Mouse (Mus musculus) urinary bladder, postnatal 36 days (tissue): Measurements from ENCODE around the gene Cadm1.

Experiments used
- DNase-seq, 2 experiments: peaks; one replicate each; pipeline ENCODE4 v3.0.0; 2022; ENCODE audit warnings: low spot score in 2 of 2, mixed read lengths in 1 of 2

The Cadm1 gene

DNA sequence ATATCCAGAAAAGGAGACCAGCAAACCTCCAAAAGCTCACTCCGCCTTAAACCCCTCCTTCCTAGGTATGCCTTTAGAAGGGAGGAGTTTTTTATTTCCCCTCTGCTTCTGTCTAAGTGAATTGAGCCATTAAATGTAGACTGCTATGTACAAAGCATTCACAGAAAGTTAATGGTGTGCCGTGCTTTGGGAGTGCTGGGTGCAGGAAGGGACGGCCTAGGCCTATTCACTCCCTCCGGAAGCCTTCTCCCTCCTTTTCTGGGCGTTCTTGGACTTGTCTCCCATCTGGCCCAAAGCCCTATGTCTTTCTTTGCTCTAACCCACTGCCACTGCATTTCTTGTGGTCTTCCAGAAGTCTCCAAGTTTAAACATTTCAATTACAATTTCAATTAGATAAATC, 268.5 kb downstream of the Cadm1 start:
- no peak for DNase-seq

DNA sequence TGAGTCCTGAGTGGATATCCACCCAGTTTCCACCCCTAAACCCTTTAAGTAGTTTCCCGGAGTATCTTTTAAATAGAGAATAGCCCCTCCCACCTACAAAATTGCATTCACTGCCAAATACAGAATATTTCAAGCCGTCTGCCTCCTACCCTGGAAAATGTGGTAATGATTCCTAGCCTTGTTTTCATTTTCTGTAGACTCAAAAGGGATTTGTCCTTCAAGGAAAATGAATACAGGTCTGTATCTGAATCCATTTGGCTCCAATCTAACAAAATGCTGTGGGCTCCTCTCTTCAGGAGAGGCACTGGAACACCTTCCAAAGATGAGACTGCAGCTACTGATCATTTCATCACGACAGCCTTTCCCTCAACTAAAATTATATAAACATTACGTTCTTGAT, 271.3 kb downstream of the Cadm1 start:
- no peak for DNase-seq

DNA sequence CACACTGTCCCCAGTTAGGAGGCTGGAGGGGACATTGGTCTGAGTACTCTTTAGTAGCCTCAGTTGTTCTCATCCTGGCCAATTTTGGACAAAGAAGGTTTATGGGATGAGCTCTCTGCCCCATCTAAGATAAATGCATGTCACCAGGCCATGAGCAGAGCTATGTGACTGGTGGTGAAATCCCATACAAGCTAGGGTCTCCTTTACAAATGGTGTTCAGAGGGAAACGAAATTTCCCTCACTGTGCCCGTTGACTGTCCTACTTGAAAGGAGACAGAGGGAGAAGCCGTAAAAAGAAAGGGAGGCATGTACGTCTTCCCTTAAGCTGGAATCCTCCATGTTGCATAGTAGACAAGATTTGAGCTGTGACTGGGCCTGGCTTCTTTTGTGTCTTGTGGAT, 272.6 kb downstream of the Cadm1 start:
- no peak for DNase-seq

DNA sequence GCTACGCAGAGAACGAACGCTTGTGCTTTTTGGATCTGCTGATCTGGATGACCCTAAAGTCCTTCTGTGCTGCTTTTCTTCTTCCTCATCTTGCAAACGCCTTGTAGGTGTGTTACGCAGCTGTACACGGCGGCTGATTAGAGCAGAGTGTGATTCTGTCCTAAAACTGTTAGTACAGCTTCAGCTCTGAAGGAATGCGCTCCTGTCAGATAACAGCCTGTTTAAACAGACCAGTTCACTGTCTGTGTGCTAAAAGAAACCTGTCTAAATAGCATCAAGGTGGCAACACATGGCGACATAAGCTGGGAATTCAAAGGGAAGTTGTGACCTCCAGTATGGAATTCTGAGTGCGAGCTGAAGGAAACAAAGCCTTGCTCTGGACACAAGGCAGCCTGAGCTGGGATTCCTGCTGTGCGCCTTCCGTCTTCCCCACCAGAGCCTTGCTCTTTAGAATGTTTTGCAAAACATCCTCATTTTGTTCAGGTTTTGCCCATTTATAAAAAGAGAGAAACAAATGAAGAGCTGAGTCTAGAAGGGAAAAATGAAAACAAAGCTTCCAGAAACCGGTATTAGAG, 273.6 kb downstream of the Cadm1 start:
- DNase-seq = no peak

DNA sequence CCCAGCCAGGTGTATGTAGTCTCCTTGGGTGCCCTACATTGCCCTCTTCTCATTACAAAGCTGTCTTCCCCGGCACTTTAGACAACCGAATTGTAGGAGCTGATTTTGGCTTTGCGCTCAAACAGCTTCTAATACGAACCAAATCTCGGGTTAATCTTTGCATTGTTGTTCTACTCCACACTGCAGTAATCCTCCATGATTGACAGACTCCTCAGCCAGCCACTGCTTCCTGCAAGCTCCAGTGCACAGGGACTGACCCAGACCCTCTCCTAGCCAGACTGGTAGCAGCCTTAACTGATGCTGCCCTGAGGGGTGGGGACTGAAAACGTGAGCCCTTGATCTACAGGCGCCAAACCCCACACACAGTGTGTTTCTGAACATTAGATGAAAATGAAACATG, 275.7 kb downstream of the Cadm1 start:
- no peak for DNase-seq

DNA sequence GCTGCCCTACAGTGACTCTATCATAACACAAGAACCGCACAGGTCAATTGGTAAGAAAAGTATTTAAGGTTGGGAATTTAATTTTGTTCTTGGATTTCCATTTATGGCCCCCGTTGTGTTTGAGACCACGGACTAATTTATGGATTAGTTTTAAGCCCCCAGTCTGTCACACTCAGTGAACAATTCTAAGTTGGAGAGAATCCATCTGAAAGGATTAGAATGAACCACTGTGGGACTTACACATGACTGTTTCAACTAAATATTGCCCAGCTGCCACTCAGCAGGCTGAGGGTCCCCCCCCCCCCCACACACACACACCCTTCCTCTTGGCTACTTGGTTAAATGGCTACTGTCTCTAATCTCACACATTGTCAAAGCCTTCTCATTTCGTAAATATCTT, 295.7 kb downstream of the Cadm1 start:
- DNase-seq = no peak

DNA sequence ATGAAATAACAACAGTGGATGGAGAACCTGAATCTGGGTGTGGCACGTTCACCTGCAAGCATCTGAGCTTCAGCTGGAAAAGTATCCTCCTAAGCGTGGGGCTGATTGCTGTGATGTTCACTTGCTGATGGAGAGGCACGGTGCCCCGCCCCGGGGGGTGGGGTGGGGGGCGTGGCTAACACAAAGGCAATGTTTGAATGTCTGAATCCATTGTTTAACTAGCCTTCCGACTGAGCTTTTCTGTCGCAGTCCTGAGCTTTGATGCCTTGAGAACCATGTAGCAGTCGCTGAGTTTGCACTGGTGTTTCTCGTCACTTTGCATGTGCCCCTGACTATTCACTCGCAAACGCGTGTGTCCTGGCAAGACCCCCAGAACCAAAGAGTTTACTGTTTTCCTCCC, 298.8 kb downstream of the Cadm1 start:
- no peak for DNase-seq

DNA sequence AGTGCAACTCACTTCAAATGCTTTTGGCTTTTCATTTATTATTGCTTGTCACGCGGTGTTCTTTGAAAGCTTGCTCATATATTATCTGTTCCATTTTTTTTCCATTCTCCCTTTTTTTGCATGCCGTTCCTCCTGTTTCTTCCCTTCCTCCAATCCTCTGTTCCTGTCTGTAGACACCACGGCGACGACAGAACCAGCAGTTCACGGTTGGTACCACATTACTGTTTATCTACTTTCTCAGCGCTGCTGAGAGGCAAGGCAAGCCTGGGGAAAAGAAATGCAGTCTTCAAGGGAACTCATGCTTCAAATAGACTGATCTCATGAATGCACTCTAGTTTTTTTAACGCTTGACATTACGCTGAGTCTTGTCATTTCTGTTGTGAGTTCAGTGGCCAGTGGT, 299.2 kb downstream of the Cadm1 start:
- DNase-seq = no peak

DNA sequence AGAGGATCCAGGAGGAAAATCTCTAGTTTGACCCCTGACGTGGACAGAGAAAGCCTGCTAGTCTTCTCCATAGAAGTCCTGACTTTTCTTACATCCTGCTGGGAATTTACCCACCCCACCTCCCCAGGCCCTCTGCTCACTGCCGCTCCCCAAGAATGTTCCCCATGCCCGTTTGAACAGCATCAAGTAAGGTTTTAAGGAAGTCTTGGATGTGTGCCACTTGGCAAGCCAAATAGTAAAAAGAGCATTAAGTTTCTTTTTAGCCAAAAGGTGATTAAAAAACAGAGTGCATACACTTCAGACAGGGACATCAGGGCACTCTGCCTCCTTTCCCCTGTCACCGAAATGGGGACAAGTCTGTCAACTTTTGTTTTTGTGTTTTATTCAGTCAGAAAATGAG, 299.9 kb downstream of the Cadm1 start:
- DNase-seq = no peak

DNA sequence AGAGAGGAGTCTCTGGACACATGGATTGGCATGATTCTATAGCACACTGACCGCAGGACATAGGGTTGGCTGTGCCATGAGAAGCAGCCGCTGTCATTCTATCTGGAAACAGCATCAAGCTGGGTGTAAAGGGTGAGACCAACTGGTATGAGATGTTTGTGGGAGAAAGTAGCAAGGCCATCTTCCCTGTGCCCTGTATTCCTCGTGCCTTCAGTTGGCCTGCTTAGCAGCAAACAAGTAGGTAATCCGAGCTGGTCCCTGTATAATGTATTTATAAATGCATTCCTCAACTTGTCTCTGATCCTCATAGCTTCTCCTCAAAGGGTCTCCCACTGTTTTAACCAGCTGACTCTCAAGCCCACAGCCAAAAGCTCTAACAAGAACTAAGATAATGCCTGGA, 301.4 kb downstream of the Cadm1 start:
- no peak for DNase-seq

DNA sequence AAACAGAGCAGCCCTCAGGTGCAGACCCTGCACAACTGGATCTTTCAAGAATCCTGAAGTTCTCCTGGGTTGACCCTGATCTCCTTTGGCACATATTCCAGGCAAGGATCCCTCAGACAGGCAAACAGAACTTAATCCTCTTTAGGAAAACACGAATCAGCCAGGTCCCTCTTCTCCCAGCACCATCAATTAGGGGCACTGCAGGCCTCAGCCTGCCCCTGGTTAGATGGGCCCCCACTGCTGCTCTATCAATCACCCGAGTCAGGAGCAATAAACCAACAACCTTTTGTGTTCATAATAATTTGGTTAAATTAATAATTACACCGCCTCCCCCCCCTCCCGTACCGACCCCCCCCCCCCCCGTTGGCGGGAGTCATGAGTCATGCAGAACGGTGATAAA, 308.2 kb downstream of the Cadm1 start:
- DNase-seq = peak; percentile 3 to 5

DNA sequence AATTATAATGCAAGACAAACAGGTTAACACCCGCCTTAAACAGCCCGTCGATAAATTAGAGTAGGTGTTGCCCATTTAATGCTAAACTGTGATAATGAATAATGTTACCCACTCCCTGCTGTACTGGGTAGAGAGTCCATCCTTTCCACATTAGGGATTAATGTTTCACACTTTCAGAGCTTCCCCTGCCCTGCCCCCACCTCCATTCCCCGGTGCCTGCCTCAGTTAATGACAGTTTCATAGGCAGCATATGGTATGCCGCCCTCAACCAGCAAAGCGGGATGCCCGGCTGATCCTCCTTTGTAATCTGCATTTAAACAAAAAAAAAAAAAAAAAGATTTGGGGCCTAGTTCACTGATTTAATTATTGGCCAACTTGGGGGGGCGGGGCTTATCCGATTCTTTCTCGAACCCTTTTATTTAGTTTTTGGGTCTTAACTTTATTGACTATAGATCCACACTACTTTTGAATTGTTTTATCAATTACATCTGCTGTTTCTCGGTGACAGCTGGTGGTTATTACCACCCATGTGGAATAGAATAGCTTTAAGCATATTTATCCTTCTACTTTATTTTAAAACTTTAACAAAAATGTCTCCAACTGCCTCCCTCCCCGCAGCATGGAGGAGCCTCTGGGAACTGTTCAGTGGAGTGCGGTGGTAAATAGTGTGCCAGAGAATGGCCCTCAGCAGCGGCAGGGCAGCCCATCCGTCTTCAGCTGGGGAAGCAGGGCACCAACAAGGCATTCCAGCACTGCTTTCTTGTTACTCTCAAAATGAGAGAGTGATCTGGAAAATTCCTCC, 309.1 kb downstream of the Cadm1 start:
- DNase-seq = no peak

DNA sequence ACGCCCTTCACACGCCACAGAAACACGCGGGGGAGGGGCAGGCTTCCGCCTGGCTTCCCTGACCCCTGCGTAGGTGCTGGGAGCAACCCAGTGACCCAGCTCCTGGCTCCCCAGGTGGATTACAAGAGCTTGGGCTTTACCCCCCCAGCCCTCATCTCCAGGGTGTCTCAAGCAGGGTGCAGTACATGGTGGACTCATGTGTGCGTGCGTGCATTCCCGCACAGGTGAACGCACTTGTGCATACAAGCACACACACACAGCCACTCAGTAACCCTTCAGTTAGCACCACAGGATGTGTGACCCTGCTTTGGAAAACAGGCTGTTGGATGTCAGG, 309.7 kb downstream of the Cadm1 start:
- no peak for DNase-seq

DNA sequence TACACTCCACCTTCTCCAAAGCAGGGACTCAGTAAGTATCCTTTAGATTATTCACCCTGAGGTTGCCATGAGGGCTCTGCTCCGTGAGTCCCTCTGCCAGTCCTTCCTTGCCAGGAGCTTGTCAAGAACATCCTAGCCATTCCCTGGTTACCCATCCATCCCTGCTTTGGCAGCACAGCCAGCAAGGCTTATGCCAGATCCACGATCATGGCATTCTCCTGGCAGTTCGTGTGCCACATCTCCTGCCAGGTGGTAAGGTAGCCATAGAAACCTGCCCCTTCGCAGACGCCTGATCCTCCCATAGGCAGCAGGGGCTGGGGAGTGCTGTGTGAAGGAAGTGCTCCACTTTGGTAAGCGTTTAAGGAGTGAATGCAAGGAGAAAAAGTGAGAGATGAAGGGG, 313.4 kb downstream of the Cadm1 start:
- DNase-seq = no peak

DNA sequence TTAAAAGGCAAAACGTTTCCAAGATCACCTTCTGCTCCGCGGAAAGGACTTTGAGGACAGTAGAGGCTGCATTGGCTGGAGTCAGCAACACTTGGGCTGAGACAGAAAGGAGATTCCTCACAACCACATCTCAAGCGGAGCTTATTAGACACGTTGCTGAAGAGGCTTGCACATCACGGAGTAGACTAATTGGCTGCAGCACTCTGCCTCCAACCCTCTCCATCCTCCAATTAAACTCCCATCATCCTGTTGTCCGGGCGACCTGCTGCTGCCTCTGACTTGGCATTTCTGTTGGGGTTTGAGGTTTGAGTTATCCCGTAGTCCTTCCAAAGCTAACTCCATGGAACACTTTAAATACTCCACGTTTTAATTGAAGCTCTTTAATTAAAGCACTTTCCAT, 316.3 kb downstream of the Cadm1 start:
- no peak for DNase-seq

DNA sequence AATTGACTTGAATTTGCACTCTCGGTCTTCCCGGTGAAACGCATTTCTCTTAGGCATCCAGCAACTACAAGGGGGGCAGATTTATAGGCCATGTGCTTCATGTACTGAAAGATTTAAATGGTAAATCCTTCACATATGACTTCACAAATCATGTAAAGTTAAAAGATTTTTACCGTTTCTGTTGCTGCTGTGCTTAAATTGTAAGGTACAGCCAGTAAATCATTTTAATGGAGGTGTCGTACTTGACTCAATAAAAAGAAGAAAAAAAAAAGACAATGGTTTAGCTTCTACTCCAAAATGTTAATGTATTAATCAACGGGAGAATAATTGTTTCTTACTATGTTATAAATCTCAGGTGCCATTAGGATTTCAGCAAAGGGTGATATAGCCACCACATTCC, 317.0 kb downstream of the Cadm1 start:
- DNase-seq = no peak

DNA sequence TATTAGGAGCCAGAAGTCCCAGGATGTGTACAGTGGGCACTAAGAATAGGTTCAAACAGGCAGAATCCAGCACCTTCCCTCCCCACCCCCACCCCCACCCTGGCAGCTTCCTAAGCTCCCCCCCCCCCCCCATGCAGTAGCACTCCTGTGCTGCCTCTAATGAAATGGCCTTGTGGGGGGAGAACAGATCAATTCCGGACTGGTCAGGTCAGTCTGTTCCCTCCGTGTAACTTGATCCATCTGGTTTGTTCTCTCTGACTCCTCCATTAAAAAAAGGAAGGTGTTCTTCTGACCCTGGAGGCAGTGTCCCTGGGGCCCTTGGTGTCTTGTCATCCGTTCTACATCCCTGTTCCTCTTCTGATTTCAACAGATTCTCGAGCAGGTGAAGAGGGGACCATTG, 317.8 kb downstream of the Cadm1 start:
- DNase-seq = no peak

DNA sequence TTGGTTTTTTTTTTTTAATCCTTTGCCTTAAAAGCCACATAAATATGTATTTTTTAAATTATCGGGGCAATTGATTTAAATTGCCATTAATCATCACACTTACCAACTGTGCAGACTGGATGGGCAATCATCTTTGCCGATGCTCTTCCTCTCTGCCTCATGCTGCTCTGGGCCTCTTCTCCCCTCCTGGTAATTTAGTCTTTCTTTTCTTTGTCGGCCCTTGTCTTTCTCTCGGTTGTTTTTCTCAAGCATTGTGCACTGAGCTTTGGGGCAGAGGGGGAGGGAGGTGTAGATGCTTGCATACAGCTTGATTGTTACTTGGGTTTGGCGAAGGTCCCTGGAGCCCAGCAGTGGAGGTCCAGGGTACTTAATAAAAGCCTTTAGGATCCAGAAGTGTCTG, 318.8 kb downstream of the Cadm1 start:
- no peak for DNase-seq

DNA sequence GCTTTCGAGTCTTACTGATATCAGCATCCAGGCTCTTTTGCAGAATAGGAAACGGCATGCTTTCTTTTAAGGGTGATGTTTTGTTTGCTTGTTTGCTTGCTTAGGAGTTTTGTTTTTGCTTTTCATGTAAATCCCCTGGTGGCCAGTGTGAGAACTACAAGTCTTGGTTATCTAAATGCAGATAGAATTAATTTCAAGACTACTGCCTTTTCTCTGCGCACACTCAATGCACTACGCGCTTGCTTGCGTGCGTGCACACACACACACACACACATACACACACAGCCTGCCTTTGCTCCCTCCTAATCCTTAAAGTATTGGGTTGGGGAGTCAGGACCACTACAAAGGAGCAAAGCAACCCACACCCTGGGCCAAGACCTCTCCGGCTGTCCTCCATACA, 326.3 kb downstream of the Cadm1 start:
- no peak for DNase-seq

DNA sequence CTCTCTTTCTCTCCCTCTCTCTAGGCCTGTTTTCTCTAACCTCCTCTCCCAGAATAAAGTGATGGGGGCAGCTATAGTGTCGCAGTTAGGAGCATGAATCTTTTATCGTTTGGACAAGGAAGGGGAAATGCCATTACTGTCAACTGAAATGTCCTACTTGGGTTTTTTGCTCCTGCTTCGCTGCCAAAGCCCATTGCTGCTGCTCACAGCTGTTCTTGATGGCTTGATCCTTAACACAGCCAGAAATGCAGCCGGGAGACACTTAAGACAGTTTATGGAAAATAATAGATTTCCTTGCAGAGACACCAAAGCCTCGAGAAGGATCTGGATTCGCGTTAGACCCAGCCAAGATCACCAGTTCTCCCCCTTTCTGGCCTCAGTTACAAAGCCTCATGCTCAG, 327.3 kb downstream of the Cadm1 start:
- no peak for DNase-seq

DNA sequence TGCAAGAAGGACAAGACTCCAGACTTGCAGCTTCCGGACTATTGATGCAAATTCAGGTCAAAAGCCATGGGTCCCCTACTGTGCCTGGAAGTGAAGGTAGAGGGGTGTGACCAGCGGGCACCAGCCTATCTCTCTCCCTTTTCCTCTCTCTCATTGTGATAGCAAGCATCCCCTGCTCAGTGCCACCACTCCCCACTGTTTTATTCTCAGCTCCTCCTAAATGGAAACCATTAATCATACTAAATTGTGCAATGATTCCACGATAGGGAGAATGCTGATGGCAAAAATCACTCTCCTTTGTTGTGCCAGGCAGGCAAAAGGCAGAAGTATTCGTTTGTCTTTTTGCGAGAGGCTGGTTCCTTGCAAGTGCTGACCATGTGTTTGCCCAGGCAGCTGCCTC, 328.2 kb downstream of the Cadm1 start:
- DNase-seq = no peak

DNA sequence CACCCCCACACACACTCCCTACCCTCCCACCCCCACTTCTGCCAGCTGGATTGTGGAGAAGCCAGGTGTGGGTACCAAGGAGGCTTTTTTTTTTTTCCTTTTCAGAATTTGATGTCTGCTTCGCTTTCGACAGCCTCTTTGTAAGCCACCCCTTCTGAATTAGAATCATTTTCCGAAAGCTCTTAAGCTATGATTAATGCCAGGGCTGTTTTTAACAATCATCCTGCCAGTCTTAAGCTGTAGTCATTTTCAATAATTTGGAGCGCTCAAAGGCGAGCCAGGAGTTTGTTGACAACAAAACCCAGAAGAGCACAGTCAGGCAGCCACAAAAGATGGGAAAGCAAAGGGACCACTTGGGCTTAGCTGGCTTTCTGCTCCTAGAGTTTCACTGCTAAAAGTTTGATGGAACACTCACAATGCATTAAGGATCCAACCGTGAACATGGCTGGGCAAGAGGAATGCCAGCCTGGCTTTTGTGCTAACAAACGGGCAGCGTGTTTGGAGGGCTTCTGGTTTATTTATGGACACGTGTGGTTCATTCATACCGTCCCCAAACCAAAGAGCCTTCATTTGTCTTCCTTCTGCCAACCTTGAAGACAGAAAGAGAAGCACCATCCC, 328.9 kb downstream of the Cadm1 start:
- DNase-seq = no peak

DNA sequence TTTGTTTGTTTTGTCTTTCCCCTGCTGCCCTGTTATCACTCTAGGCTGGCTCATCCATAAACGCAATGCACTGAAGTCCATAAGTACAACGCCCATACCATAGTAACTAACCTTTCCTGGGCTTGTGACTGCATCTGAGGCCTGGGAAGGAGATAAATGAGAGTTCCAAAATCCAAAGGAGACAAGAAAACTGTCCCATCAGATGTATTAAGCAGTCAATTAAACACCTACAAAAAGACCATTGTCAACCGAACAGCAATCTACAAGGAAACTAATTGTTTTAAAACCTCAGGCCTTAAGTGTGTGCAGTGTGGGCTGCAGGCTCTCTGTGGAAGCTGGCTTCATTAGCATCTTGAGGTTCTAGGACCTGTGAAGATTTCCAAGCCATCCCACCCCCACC, 331.0 kb downstream of the Cadm1 start:
- no peak for DNase-seq

DNA sequence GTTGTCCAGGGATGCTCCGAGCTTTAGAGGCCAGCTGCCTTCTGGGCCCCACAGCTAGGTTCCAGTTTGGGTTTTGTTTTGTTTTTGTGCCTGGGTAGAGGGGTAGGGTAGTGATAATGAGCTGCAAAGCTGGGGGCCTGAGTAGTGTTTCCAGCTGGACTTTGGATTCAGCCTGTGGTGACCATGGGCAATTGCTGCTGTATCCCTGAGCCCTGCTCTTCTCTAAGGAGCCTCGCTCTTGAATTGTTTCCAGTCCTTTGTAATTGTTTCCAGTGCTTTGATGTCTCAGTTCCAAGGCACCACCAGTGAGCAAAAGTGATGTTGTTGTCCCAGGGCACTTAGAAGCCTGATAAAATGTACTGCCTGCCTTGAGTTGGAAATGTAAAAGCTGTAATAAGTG, 331.8 kb downstream of the Cadm1 start:
- no peak for DNase-seq
